Mouse (Mus musculus) liver, adult 2 months (tissue): Measurements from ENCODE around the gene Ptprg. TPM values are rescaled to one million over a fixed set of nuclear protein-coding genes. Genes with fewer than 3 reads are reported as not detected.

Experiments used
- DNase-seq: peaks from one replicate; pipeline ENCODE4 v3.0.0-alpha.2; 2011; ENCODE audit warnings: low read depth, low spot score; ENCODE audit errors: extremely low read depth
- H3K27ac ChIP-seq: fragments of 200-500 bp; replicated peaks from 2 replicates; pipeline ENCODE4 v1.5.1; 2012; ENCODE audit warnings: low read depth, mild to moderate bottlenecking, control low read depth, inconsistent platforms, low read length; ENCODE audit not compliant: insufficient read depth
- H3K27me3 ChIP-seq: fragments of 200-500 bp; 2 replicates; pipeline ENCODE4 v1.6.1; 2012; ENCODE audit warnings: mild to moderate bottlenecking, moderate library complexity, low read length, inconsistent platforms; ENCODE audit not compliant: control insufficient read depth, insufficient read depth
- H3K36me3 ChIP-seq: fragments of 200-500 bp; 2 replicates; pipeline ENCODE4 v1.6.1; 2012; ENCODE audit warnings: low read length, inconsistent platforms; ENCODE audit not compliant: control insufficient read depth, insufficient read depth
- H3K4me1 ChIP-seq: fragments of 200-500 bp; 2 replicates; pipeline ENCODE4 v1.6.1; 2011; ENCODE audit warnings: low read length; ENCODE audit not compliant: control insufficient read depth, insufficient read depth
- H3K4me3 ChIP-seq: fragments of 200-500 bp; 2 replicates; pipeline ENCODE4 v1.5.1; 2011; ENCODE audit warnings: low read depth, mild to moderate bottlenecking, control low read depth, low read length, moderate library complexity; ENCODE audit not compliant: insufficient read depth
- H3K79me2 ChIP-seq: fragments of 200-500 bp; 2 replicates; pipeline ENCODE4 v1.6.1; 2012; ENCODE audit warnings: inconsistent platforms, mild to moderate bottlenecking, low read length, moderate library complexity; ENCODE audit not compliant: control insufficient read depth, insufficient read depth
- H3K9ac ChIP-seq: fragments of 200-500 bp; 2 replicates; pipeline ENCODE4 v1.6.1; 2012; ENCODE audit warnings: low read depth, mild to moderate bottlenecking, control low read depth, inconsistent platforms, low read length
- CTCF ChIP-seq: fragments of 200-500 bp; IDR thresholded peaks from 2 replicates; pipeline ENCODE4 v1.5.1; 2011; ENCODE audit warnings: low read depth, low read length, control low read depth
- POLR2A ChIP-seq: fragments of 200-500 bp; IDR thresholded peaks from 2 replicates; pipeline ENCODE4 v1.6.1; 2011; ENCODE audit warnings: low read length, control low read depth; ENCODE audit not compliant: insufficient read depth; ENCODE audit errors: extremely low read depth
- WGBS: fragments of 180-500 bp; shearing (Covaris S2); methylation state at CpG from one replicate; pipeline ENCODE4 v1.1.7; 2018; 5-methylcytosine and 5-hydroxymethylcytosine counted together
- polyA plus RNA-seq: library from polyadenylated mRNA; depleted of rRNA; stranded (reverse); fragments of >200 nt; gene quantifications from 2 replicates; pipeline ENCODE4 v1.2.3, GENCODE M21; 2012
- total RNA-seq: library from RNA; depleted of rRNA; stranded (reverse); fragments of >200 nt; gene quantifications from 2 replicates; pipeline ENCODE4 v1.2.3, GENCODE M21; 2014

Ptprg gene
- total and polyA plus RNA-seq, 2 experiments = 17.4 to 19.9 TPM

DNA sequence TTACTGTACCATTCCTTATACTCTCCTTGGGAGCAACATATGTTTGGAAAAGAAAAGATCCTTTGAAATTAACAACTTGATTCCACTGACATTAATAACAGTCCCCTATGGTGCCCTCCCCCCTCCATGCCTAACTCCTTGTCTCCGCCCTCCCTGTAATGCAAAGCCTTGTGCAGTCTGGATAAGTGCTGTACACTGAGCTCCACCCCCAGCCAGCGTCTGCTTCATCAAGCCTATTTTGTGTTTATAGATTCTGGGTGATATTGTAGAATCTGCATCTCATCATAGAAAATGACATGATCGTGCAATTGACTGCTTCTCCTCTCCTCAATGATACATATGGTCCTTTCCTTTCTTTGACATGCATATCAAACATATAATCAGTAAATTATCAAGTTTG is 337.6 kb downstream of the Ptprg start:
- Histone ChIP-seq H3K79me2 (peaks cover 4% of the 10 kb centered on the region; the same call in 1 of the 2 replicates), H3K36me3 (no peaks in the 10 kb centered on the region), H3K4me1 (no peaks in the 10 kb centered on the region), H3K9ac (no peak overlapping the region), H3K27ac (no peak overlapping the region), H3K27me3 (no peaks in the 10 kb centered on the region), H3K4me3 (no peak overlapping the region)
- no peak for DNase-seq
- TF ChIP-seq POLR2A (no peak), CTCF (no peak)
- WGBS = 86% methylated on average over 3 of the region's 3 CpGs

DNA sequence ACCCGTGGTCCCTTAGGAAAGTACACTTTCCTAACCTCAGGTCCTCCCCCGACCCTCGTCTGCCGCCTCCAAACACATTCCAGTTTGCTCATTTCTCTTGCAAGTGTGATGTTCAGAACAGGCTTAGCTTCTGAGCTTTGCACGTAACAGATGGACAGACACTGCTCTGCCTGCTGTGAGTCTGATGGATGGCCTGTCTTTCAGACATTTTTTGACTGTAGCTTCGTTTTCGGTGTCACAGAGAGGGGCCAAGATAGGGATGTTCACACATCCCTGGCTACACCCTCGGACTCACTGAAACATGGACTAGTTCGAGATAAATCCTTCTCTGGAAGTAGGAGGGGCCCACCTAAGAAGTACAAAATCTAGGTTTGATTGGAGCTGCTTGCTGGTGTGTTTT is 339.3 kb downstream of the Ptprg start:
- Histone ChIP-seq H3K27me3 (no peaks in the 10 kb centered on the region), H3K4me3 (no peak overlapping the region), H3K79me2 (no peaks in the 10 kb centered on the region), H3K9ac (no peak overlapping the region), H3K36me3 (no peaks in the 10 kb centered on the region), H3K4me1 (no peaks in the 10 kb centered on the region), H3K27ac (no peak overlapping the region)
- no peak for DNase-seq
- 81% methylated on average over 9 of the region's 9 CpGs for WGBS
- no peak for TF ChIP-seq CTCF
- no peak for TF ChIP-seq POLR2A

DNA sequence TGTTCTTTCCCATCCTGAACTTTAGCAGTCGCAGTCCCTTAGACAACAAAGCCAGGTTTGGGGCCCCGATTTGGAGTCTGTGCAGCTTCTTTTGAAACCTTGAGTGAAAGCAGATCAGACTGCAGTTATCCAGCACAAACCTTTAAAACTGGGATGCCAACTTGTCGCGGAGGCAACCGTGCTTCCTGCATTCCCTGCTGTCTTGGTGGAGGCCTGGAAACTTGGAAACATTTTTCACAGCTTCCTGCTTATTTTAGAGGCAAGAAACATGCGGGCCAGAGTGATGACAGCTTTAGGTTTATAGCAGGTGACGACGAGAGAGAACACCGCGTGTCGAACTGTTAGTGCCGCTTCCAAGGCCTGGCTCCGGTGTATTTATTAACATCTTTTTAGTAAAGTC is 342.2 kb downstream of the Ptprg start:
- WGBS = 87% methylated on average over 13 of the region's 13 CpGs

DNA sequence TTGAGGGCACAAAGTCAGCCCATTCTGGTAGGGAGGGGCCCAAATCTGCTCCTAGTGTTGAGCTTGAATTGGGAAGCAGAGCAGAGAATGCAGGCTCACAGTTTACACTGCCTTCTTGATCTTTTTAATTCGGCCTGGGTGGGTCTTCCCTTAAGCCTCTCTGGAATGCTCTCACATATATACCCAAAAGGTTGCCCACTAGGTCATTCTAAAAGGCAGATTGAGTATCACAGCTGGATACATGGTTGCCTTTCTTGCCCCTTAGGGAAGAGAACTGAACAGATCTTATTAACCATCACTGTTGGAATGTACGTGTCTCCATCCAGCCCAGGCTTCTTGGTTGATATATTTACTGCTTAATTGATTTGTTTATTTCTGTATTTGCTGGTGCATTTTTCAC is 349.5 kb downstream of the Ptprg start:
- TF ChIP-seq POLR2A = no peak
- no peaks in the 10 kb centered on the region for H3K36me3 ChIP-seq
- no peak for DNase-seq
- H3K27ac ChIP-seq = no peak overlapping the region
- no peak overlapping the region for H3K9ac ChIP-seq
- H3K4me3 ChIP-seq = no peak overlapping the region
- no peaks in the 10 kb centered on the region for H3K27me3 ChIP-seq
- H3K79me2 ChIP-seq = no peaks in the 10 kb centered on the region; the same call in 1 of the 2 replicates
- no peaks in the 10 kb centered on the region for H3K4me1 ChIP-seq
- WGBS = 69% methylated on average over 2 of the region's 2 CpGs

More for the DNA sequence above, 342.2 kb downstream of the Ptprg start:
- H3K27me3 ChIP-seq = no peaks in the 10 kb centered on the region
- no peak for DNase-seq
- TF ChIP-seq POLR2A (no peak), CTCF (no peak)
- H3K79me2 ChIP-seq = no peaks in the 10 kb centered on the region
- no peak overlapping the region for H3K9ac ChIP-seq
- H3K4me3 ChIP-seq = no peak overlapping the region
- H3K36me3 ChIP-seq = no peaks in the 10 kb centered on the region
- no peaks in the 10 kb centered on the region for H3K4me1 ChIP-seq
- H3K27ac ChIP-seq = no peak overlapping the region

DNA sequence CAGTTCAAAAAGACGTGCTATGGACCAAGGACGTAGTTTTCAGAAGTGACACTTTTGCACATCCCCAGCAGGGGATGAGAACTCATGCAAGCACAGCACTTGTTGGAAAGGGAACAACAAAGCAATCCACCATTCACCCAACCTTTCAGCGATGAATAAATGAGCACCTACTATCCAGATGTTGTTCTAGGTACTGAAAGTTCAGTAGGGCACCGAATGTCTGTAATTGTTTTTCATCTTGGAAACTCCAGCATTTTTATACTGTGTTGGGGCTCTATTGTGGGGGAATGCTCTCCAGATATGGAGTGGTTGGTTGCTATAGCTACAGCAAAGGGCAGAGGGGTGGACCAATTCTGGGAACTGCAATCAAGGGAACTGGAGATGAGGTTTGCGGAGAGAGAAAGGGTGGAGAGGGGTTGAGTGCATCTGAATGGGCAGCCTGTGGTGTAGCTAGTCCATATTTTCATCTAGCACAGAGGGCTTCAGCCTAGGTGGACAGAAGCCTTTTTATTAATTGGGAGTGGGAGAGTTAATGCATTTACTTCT is 352.9 kb downstream of the Ptprg start:
- no peak for DNase-seq
- Histone ChIP-seq H3K27ac (no peak overlapping the region), H3K4me3 (no peak overlapping the region), H3K27me3 (0 out of 2 replicates have a peak, but pooled peaks cover 2% of the 10 kb centered on the region), H3K36me3 (no peaks in the 10 kb centered on the region), H3K79me2 (peaks cover 3% of the 10 kb centered on the region; the same call in 1 of the 2 replicates), H3K9ac (no peak overlapping the region), H3K4me1 (no peaks in the 10 kb centered on the region)
- 80% methylated on average over 5 of the region's 5 CpGs for WGBS
- TF ChIP-seq POLR2A (no peak), CTCF (no peak)

DNA sequence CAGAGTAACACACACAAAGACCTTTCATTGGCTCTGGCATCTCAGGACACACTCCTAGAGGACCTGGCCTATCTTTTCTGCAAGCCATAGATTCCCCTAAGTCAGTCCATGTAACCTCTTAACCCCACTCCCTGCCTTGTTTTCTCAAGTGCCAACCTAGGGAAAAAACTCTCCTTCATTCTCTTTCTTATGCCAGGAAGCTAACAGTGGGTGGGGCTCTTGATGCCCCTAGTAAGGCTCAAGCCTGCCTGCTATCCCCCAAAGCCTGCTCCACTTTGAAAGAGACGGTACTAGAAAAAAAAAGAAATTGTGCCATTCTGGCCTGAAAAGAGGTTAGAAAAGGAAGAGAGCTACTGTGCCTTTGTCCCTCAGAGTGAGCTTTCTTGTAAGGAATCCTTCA is 358.9 kb downstream of the Ptprg start:
- no peaks in the 10 kb centered on the region for H3K4me1 ChIP-seq
- no peak for DNase-seq
- TF ChIP-seq POLR2A (no peak), CTCF (no peak)
- WGBS = 97% methylated on average over 1 of the region's 1 CpGs
- peaks cover 3% of the 10 kb centered on the region for H3K79me2 ChIP-seq
- 0 out of 2 replicates have a peak, but pooled peaks cover 2% of the 10 kb centered on the region for H3K27me3 ChIP-seq
- no peak overlapping the region for H3K27ac ChIP-seq
- no peak overlapping the region for H3K9ac ChIP-seq
- no peak overlapping the region for H3K4me3 ChIP-seq
- no peaks in the 10 kb centered on the region for H3K36me3 ChIP-seq
